Mouse (Mus musculus): ENCODE data around the gene Ciapin1.
"Not testable (repeated sequence)": the region's sequence is repeated elsewhere in the genome, so short reads cannot be mapped to it uniquely, and the experiment has no call there.

The Ciapin1 gene

GRCm38 (mm10) chr8:94854761-94855160 is 16.6 kb upstream of the Ciapin1 start:
- not testable (repeated sequence) for DNase-seq

GRCm38 (mm10) chr8:94850049-94850448 is 11.9 kb upstream of the Ciapin1 start:
- DNase-seq = no peak

GRCm38 (mm10) chr8:94841183-94841582 is 3.0 kb upstream of the Ciapin1 start:
- DNase-seq = no peak

GRCm38 (mm10) chr8:94838600-94838999 is 442 bp upstream of the Ciapin1 start:
- no peak for DNase-seq

- no peak for DNase-seq
Measured at GRCm38 (mm10) chr8:94836456-94837240, 1.5 kb downstream of the Ciapin1 start.

- not testable (repeated sequence) for DNase-seq
Measured at GRCm38 (mm10) chr8:94835751-94836150, 2.4 kb downstream of the Ciapin1 start.

- not testable (repeated sequence) for DNase-seq
Measured at GRCm38 (mm10) chr8:94833901-94834405, 4.2 kb downstream of the Ciapin1 start.

- no peak for DNase-seq
Measured at GRCm38 (mm10) chr8:94828284-94828683, 9.9 kb downstream of the Ciapin1 start.

- no peak for DNase-seq
Measured at GRCm38 (mm10) chr8:94826210-94826609, 11.9 kb downstream of the Ciapin1 start.

- DNase-seq = no peak
Measured at GRCm38 (mm10) chr8:94825170-94825569, 13.0 kb downstream of the Ciapin1 start.

- DNase-seq = peak; percentile 49
Measured at GRCm38 (mm10) chr8:94822637-94823560, 15.3 kb downstream of the Ciapin1 start.

- DNase-seq = no peak
Measured at GRCm38 (mm10) chr8:94821381-94821780, 16.8 kb downstream of the Ciapin1 start.

GRCm38 (mm10) chr8:94820553-94820952 is 17.6 kb downstream of the Ciapin1 start:
- no peak for DNase-seq

GRCm38 (mm10) chr8:94819671-94820179 is 18.4 kb downstream of the Ciapin1 start:
- DNase-seq = no peak

- no peak for DNase-seq
Measured at GRCm38 (mm10) chr8:94817933-94818332, 20.2 kb downstream of the Ciapin1 start.

- DNase-seq = no peak
Measured at GRCm38 (mm10) chr8:94814556-94814955, 23.6 kb downstream of the Ciapin1 start.

- DNase-seq = peak; percentile 81
Measured at GRCm38 (mm10) chr8:94812645-94813098, 25.5 kb downstream of the Ciapin1 start.

- no peak for DNase-seq
Measured at GRCm38 (mm10) chr8:94811654-94812053, 26.5 kb downstream of the Ciapin1 start.

- DNase-seq = no peak
Measured at GRCm38 (mm10) chr8:94810855-94811254, 27.3 kb downstream of the Ciapin1 start.

GRCm38 (mm10) chr8:94810153-94810552 is 28.0 kb downstream of the Ciapin1 start, which contains the start of gene Ccl17:
Gene Ccl17 (plus strand): TSS chr8:94810453.
- DNase-seq = no peak

- DNase-seq = no peak
Measured at GRCm38 (mm10) chr8:94808372-94808771, 29.8 kb downstream of the Ciapin1 start.

- no peak for DNase-seq
Measured at GRCm38 (mm10) chr8:94807506-94807905, 30.7 kb downstream of the Ciapin1 start.

GRCm38 (mm10) chr8:94805811-94806210 is 32.3 kb downstream of the Ciapin1 start:
- DNase-seq = no peak
